Mouse (Mus musculus) E14TG2a.4 (cell line): ENCODE data around the gene Dnajb14.

ENCODE experiments used
- H3K27me3 ChIP-seq: 2 replicates; pipeline ENCODE4 v1.6.1; 2014; ENCODE audit warnings: low read length, control low read depth; ENCODE audit not compliant: insufficient read depth
- H3K36me3 ChIP-seq: 2 replicates; pipeline ENCODE4 v1.6.1; 2014; ENCODE audit warnings: low read length, control low read depth; ENCODE audit not compliant: insufficient read depth
- H3K4me1 ChIP-seq: replicated peaks from 2 replicates; pipeline ENCODE4 v1.6.1; 2014; ENCODE audit warnings: low read depth, low read length, control low read depth
- H3K4me3 ChIP-seq: replicated peaks from 2 replicates; pipeline ENCODE4 v1.5.1; 2014; ENCODE audit warnings: mild to moderate bottlenecking, low read length
- H3K9me3 ChIP-seq: 2 replicates; pipeline ENCODE4 v1.6.1; 2014; ENCODE audit warnings: low read length, control low read depth
- CTCF ChIP-seq: conservative IDR thresholded peaks from 2 replicates; pipeline ENCODE4 v1.5.1; 2014; ENCODE audit warnings: low read length
- NANOG ChIP-seq: IDR thresholded peaks from 2 replicates; pipeline ENCODE4 v1.6.1; 2014; ENCODE audit warnings: borderline replicate concordance, low read length, mixed read lengths
- POU5F1 ChIP-seq: IDR thresholded peaks from 2 replicates; pipeline ENCODE4 v1.6.1; 2014; ENCODE audit warnings: low read length, borderline replicate concordance

Dnajb14 gene

GRCm38 (mm10) chr3:137917694-137918171, 50.3 kb downstream of the Dnajb14 start:
- H3K4me3 ChIP-seq = peak overlapping the region; percentile 98
- TF ChIP-seq POU5F1 = no peak
- TF ChIP-seq NANOG = no peak
- TF ChIP-seq CTCF = no peak
- no peaks in the 10 kb centered on the region for H3K27me3 ChIP-seq
- no peaks in the 10 kb centered on the region for H3K9me3 ChIP-seq
- peaks cover 23% of the 10 kb centered on the region for H3K36me3 ChIP-seq
- peaks cover 15% of the 10 kb centered on the region for H3K4me1 ChIP-seq

DNA sequence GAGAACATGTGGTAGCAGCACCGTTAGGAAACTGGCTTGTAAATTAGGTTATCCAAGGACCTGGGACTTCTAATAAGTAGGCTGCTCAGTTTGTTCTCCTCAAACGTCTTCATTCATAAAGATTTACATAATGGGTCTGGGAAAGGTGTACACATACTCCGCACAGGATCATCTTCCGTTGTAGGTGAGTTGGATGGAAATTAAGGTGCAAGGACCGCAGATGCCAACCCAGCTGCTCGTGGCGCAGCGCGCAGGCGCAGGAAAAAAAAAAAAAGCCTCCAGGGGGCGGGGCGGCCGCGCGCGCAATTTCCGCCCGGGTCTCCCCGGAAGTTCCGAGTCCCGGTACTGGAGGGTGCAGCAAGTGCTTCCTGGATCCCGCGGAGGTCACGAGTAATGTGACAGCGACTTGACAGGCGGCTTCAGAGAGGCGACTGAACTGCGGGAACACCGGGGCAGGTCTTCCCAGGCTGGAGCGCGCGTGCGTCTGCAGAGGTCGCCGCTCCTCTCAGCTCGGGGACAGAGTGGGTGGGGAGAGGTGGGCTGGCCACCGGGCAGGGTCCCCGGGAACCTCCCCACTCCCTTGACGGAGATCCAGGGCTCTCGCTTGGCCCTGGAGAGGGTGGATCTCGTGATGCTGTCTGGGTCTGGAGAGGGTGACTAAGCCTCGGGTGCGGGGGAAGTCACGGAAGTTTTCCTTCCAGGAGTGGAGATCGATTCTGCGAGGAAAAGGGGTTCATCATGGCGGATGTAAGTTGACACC, 50.9 kb downstream of the Dnajb14 start, which contains the start of gene Lamtor3:
Lamtor3 (plus strand) TSS at position 335 of the 760 bp plus-strand sequence.
- Histone ChIP-seq H3K4me1 (peaks cover 15% of the 10 kb centered on the region), H3K36me3 (peaks cover 26% of the 10 kb centered on the region), H3K9me3 (no peaks in the 10 kb centered on the region), H3K4me3 (peak within 1 kb of the TSS; percentile 98), H3K27me3 (no peaks in the 10 kb centered on the region)
- no peak for TF ChIP-seq CTCF
- TF ChIP-seq POU5F1 = no peak
- TF ChIP-seq NANOG = no peak

DNA sequence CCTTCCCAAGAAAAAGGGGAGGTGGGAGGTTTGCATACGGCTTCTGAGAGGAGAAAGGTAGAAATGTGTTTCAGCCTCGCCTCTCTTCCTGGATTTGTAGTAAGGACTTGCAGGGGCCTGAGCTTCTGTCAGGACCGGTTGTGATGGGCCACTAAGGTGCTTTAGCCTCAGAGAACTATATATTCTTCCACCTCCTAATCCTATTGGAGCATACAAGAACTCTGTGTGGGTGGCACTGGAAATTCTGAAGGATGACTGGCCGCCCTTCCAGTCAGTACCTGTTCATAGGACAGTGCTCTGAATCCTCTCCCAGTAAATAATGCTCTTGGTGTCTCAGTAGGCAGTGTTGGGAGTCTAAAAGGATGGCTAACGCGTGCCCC, 51.4 kb downstream of the Dnajb14 start:
- Histone ChIP-seq H3K27me3 (no peaks in the 10 kb centered on the region), H3K4me1 (peaks cover 15% of the 10 kb centered on the region), H3K4me3 (peak overlapping the region; percentile 98), H3K36me3 (peaks cover 31% of the 10 kb centered on the region), H3K9me3 (no peaks in the 10 kb centered on the region)
- TF ChIP-seq NANOG (no peak), POU5F1 (no peak), CTCF (no peak)

GRCm38 (mm10) chr3:137919398-137919797, 51.9 kb downstream of the Dnajb14 start:
- peak overlapping the region; percentile 98 for H3K4me3 ChIP-seq
- H3K4me1 ChIP-seq = peaks cover 15% of the 10 kb centered on the region
- H3K27me3 ChIP-seq = no peaks in the 10 kb centered on the region
- peaks cover 35% of the 10 kb centered on the region for H3K36me3 ChIP-seq
- TF ChIP-seq POU5F1 (no peak), NANOG (no peak), CTCF (no peak)
- H3K9me3 ChIP-seq = no peaks in the 10 kb centered on the region

DNA sequence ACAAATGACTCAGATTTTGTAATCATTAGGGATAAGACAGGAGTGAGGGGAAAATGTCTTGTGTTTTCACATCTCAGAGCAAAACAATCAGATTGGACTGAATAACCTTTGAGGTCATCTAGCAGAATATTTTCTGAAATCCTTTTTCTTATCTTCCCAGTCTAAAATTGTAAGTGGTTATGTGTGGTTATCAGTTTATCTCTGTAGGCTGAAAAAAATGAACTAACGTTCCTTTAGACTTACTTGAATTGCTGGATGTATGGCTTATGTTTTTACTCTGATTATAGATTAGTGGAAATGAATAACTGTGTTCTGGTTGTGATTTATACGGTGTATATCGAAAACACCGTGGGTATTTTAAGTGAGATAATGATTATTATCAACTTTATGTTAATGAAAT, 53.1 kb downstream of the Dnajb14 start:
- H3K9me3 ChIP-seq = no peaks in the 10 kb centered on the region
- TF ChIP-seq CTCF (no peak), POU5F1 (no peak), NANOG (no peak)
- H3K4me3 ChIP-seq = no peak overlapping the region
- no peaks in the 10 kb centered on the region for H3K27me3 ChIP-seq
- H3K36me3 ChIP-seq = peaks cover 46% of the 10 kb centered on the region
- H3K4me1 ChIP-seq = peaks cover 15% of the 10 kb centered on the region

DNA sequence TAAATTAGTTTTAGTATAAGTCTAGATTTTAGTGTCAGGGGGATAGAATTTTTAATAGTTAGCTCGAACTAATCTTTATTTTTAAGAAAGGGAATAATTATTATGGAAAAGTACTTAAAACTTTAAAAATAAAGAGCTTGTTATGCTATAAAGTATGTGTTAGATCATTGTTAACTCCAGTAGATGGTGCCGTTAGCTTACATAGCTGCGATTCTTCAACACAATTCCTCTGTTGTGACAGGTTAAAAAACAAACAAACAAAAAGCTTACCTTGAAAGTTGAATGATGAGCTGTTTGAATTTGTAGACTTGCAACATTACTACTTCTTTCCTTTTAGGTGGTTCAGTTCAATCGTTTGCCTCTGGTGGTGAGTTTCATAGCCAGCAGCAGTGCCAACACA, 59.5 kb downstream of the Dnajb14 start:
- peaks cover 67% of the 10 kb centered on the region for H3K36me3 ChIP-seq
- H3K4me1 ChIP-seq = peaks cover 23% of the 10 kb centered on the region
- no peaks in the 10 kb centered on the region for H3K9me3 ChIP-seq
- no peak overlapping the region for H3K4me3 ChIP-seq
- no peak for TF ChIP-seq NANOG
- TF ChIP-seq POU5F1 = no peak
- TF ChIP-seq CTCF = no peak
- no peaks in the 10 kb centered on the region for H3K27me3 ChIP-seq

- Histone ChIP-seq H3K9me3 (no peaks in the 10 kb centered on the region), H3K36me3 (peaks cover 70% of the 10 kb centered on the region), H3K27me3 (no peaks in the 10 kb centered on the region), H3K4me3 (no peak overlapping the region), H3K4me1 (peaks cover 26% of the 10 kb centered on the region)
- no peak for TF ChIP-seq POU5F1
- TF ChIP-seq NANOG = no peak
- TF ChIP-seq CTCF = no peak
Measured at GRCm38 (mm10) chr3:137929940-137930339, 62.5 kb downstream of the Dnajb14 start.

DNA sequence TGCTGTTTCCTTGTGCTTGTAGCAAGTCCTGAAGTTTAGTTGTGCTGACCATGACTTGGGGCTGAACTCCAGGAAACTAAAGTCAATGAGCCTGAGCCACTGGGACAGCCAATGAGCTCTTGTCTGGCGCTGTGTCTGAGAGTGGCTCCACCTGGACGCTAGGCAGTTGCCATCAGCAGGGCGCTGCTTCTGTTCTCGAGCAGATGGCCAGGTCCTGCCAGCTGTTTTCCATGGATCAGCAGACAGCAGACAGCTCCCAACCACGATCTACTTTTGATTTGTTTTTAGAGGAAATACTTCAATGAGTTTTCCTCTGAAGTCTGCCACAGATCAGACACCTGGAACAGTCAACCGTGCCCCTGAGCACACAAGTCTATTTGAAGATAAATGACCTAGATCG, 65.3 kb downstream of the Dnajb14 start:
- Histone ChIP-seq H3K27me3 (no peaks in the 10 kb centered on the region), H3K4me1 (peaks cover 36% of the 10 kb centered on the region), H3K4me3 (no peak overlapping the region), H3K9me3 (no peaks in the 10 kb centered on the region), H3K36me3 (peaks cover 67% of the 10 kb centered on the region)
- TF ChIP-seq CTCF (no peak), POU5F1 (no peak)

DNA sequence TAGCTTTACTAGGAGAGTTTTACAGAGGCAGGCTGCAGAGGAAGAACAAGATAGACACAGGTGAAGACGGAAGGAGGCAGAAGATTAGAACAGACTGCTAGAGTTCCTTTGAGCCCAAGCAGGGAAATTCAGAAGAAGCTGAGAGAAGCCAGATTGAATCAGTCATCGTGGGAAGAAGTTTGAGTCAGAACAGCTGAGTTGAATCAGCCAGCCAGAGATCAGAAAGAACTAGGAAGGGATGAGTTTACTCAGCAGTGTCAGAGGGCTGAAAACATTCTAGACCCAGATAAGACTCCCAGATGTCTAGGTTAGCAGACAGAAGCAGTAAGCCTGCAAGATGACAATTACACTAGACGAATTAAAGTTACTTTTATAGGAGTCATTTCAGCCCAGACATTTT, 66.5 kb downstream of the Dnajb14 start:
- no peak overlapping the region for H3K4me3 ChIP-seq
- H3K36me3 ChIP-seq = peaks cover 63% of the 10 kb centered on the region
- H3K9me3 ChIP-seq = no peaks in the 10 kb centered on the region
- peaks cover 41% of the 10 kb centered on the region for H3K4me1 ChIP-seq
- no peak for TF ChIP-seq CTCF
- no peaks in the 10 kb centered on the region for H3K27me3 ChIP-seq
